Mouse (Mus musculus) hindbrain, embryonic 15.5 days (tissue): ENCODE results near the gene Saa3. TPM values are rescaled to one million over a fixed set of nuclear protein-coding genes. Genes with fewer than 3 reads are reported as not detected.
"Not testable (repeated sequence)": the region's sequence is repeated elsewhere in the genome, so short reads cannot be mapped to it uniquely, and the experiment has no call there.

Source experiments
- ATAC-seq: fragments of 200-750 bp; cut with Nextera tagmentation; 2 replicates; pipeline ENCODE4 v1.8.0; 2017; ENCODE audit warnings: low read depth, moderate number of reproducible peaks, moderate TSS enrichment; ENCODE audit not compliant: low FRiP score
- H3K27ac ChIP-seq: fragments of 300-500 bp; sonication (generic); replicated peaks from 2 replicates; pipeline ENCODE4 v1.5.1; 2015; ENCODE audit warnings: mild to moderate bottlenecking, inconsistent platforms
- H3K27me3 ChIP-seq: fragments of 300-500 bp; sonication (generic); 2 replicates; pipeline ENCODE4 v1.6.1; 2015; ENCODE audit warnings: control low read depth, inconsistent platforms
- H3K36me3 ChIP-seq: fragments of 300-500 bp; sonication (generic); 2 replicates; pipeline ENCODE4 v1.6.1; 2015; ENCODE audit warnings: control low read depth, inconsistent platforms
- H3K4me1 ChIP-seq: fragments of 300-500 bp; sonication (generic); replicated peaks from 2 replicates; pipeline ENCODE4 v1.6.1; 2015; ENCODE audit warnings: control low read depth, inconsistent platforms
- H3K4me2 ChIP-seq: fragments of 300-500 bp; sonication (generic); 2 replicates; pipeline ENCODE4 v1.6.1; 2015; ENCODE audit warnings: moderate library complexity, mild to moderate bottlenecking, inconsistent platforms
- H3K4me3 ChIP-seq: fragments of 300-500 bp; sonication (generic); 2 replicates; pipeline ENCODE4 v1.5.1; 2015; ENCODE audit warnings: mild to moderate bottlenecking, inconsistent platforms
- H3K9ac ChIP-seq: fragments of 300-500 bp; sonication (generic); 2 replicates; pipeline ENCODE4 v1.6.1; 2015; ENCODE audit warnings: inconsistent platforms
- H3K9me3 ChIP-seq: fragments of 300-500 bp; sonication (generic); 2 replicates; pipeline ENCODE4 v1.6.1; 2016; ENCODE audit warnings: control low read depth, inconsistent platforms
- WGBS: fragments of 180-500 bp; shearing (Covaris S2); methylation state at CpG from one replicate; pipeline ENCODE4 v1.1.7; 2015; 5-methylcytosine and 5-hydroxymethylcytosine counted together
- polyA plus RNA-seq: library from polyadenylated mRNA; unstranded; fragments of >200 nt; fragmentation: Nextera tagmentation; extraction: Ambion mirVana; gene quantifications from 2 replicates; pipeline ENCODE4 v1.2.1, GENCODE M21; 2015

Saa3 gene
- polyA plus RNA-seq, 1 experiment from 2014 or later, result 0.26 TPM

DNA sequence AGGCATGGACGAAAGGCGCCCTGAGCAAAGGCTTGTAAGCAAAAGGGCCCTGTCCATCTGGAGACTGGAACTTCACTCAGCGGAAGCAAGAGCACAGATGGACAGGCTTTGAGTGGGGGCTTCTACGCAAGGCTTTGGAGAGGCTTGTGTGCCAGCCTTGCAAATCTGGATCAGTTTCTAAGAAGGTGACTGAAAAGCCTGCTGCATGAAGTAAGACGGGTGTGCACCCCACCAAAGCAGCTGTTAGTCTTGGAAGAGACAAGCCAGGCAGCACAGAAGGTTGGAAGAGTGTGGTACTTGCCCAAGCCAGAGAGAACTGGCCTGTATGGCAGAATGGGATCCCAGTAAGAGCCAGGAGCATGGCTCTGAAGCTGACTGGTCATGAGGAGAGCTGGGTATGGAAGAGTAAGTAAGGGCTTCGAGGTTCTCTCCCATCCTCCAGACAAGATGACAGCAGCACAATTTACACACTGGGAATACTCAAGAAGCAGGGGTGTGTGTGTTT lies 14.9 kb downstream of the Saa3 start:
- H3K27me3 ChIP-seq, result no peaks in the 10 kb centered on the region
- peaks cover 72% of the 10 kb centered on the region for H3K36me3 ChIP-seq
- no peak overlapping the region for H3K9ac ChIP-seq
- no peak overlapping the region for H3K4me2 ChIP-seq
- H3K4me3 ChIP-seq, result no peak overlapping the region
- H3K27ac ChIP-seq, result no peak overlapping the region
- H3K4me1 ChIP-seq, result no peaks in the 10 kb centered on the region
- H3K9me3 ChIP-seq, result no peaks in the 10 kb centered on the region
- 92% methylated on average over 6 of the region's 6 CpGs for WGBS
- ATAC-seq, result no peak

DNA sequence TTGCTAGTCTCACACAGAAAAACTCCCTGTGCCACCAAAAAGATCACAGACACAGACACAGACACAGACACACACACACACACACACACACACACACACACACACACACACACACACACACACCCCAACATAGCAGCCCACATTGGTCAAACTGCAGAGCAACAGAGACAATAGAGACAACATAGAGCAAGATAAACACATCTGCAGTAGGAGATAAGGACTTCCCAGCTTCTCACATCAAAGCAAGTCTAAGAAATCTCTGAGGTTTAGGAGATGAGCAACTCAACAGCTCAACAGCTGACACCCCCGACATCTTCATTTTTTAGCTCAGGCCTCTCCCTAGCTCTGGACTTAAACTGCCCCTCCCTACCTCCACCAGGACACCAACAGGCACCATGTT lies 18.7 kb downstream of the Saa3 start:
- 90% methylated on average over 1 of the region's 1 CpGs for WGBS
- no peak overlapping the region for H3K27ac ChIP-seq
- no peak overlapping the region for H3K4me2 ChIP-seq
- ATAC-seq, result no peak
- H3K4me1 ChIP-seq, result no peaks in the 10 kb centered on the region
- H3K9me3 ChIP-seq, result no peaks in the 10 kb centered on the region
- H3K36me3 ChIP-seq, result peaks cover 51% of the 10 kb centered on the region
- no peaks in the 10 kb centered on the region for H3K27me3 ChIP-seq
- no peak overlapping the region for H3K9ac ChIP-seq
- H3K4me3 ChIP-seq, result no peak overlapping the region

DNA sequence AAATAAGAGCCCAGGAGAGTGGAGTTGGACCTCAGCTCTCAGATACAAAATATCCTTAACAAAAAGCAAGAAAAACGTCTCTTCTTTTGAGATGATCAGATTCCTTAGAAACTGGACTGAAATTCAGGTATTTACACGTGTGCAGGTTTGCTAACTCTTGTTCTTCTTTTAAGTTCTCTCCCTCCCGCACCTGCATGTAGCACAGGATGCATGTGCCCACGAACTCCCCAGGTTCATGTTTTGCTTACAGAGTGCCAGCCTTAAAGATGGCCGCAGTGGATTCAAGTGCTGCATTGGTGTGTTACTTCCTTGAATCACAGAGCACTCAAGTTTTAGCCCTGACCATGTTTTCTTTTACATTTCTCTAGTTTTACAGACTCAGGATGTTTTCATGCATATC lies 28.7 kb downstream of the Saa3 start:
- H3K27me3 ChIP-seq, result no peaks in the 10 kb centered on the region
- no peak for ATAC-seq
- H3K9ac ChIP-seq, result no peak overlapping the region
- 91% methylated on average over 5 of the region's 5 CpGs for WGBS
- H3K27ac ChIP-seq, result no peak overlapping the region
- H3K4me3 ChIP-seq, result no peak overlapping the region
- no peaks in the 10 kb centered on the region for H3K4me1 ChIP-seq
- H3K4me2 ChIP-seq, result no peak overlapping the region
- peaks cover 10% of the 10 kb centered on the region for H3K36me3 ChIP-seq
- no peaks in the 10 kb centered on the region for H3K9me3 ChIP-seq

DNA sequence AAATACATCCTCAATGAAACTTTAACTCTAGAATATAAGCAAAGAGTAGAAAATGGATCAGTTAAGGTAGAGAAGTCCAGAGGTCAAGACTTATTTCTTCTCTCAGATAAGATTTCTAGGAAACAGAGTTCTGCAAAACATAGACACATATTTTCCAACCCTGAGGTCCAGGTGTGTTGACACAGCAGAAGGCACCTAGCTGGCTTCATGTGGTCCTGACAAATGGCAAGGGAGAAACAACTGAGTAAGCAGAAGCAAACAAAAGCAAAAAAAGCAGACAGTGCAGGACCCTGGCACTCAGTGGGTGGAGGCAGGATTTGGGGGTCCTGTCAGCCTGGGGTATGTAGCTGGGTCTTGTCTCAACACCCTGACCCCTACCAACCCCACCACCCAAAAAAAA lies 34.8 kb downstream of the Saa3 start:
- H3K4me2 ChIP-seq, result no peak overlapping the region
- no peak overlapping the region for H3K4me3 ChIP-seq
- no peak overlapping the region for H3K27ac ChIP-seq
- H3K9ac ChIP-seq, result no peak overlapping the region
- ATAC-seq, result no peak
- no peaks in the 10 kb centered on the region for H3K9me3 ChIP-seq
- no peaks in the 10 kb centered on the region for H3K27me3 ChIP-seq
- 0 out of 2 replicates have a peak, but pooled peaks cover 3% of the 10 kb centered on the region for H3K4me1 ChIP-seq
- no peaks in the 10 kb centered on the region for H3K36me3 ChIP-seq

DNA sequence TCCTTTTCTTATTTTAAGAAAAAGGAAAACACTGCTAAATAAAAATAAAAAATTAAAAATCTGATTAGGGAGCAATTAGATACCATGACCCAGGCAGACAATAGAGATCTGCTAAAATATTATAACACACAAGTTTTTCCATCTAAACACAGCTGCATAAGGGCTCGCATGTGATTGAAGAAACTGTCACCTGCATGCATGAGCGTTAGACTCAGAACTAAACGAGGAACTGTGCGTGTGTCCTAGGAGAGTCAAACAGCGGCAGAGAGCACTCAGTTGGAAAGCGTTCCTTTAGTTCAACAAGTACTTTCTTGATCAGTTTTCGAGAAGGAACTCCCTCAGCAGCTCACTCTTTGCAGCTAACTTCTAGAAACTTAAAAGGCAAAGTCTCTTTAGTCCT lies 36.5 kb downstream of the Saa3 start:
- not testable (repeated sequence) for H3K36me3 ChIP-seq, H3K9me3 ChIP-seq, H3K9ac ChIP-seq, H3K4me2 ChIP-seq, H3K27me3 ChIP-seq, ATAC-seq, H3K4me3 ChIP-seq, H3K4me1 ChIP-seq, H3K27ac ChIP-seq
- 85% methylated on average over 7 of the region's 7 CpGs for WGBS

DNA sequence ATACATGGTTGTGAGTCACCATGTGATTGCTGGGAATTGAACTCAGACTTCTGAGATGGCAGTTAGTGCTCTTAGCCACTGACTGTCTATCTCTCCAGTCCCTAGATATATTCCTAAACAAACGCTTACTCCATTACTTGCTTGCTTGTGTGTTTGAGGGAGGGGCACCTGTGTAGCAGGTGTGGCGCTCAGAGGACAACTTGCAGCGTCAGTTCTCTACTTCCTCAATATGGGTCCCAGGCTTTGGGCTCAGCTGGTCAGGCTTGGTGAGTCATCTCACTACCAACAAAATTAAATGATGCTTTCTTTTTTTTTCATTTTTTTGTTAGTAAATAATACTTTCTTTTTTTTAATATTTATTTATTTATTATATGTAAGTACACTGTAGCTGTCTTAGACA lies 37.1 kb downstream of the Saa3 start:
- 98% methylated on average over 3 of the region's 3 CpGs for WGBS
- 0 out of 2 replicates have a peak, but pooled peaks cover 3% of the 10 kb centered on the region for H3K4me1 ChIP-seq
- H3K27ac ChIP-seq, result no peak overlapping the region
- no peaks in the 10 kb centered on the region for H3K9me3 ChIP-seq
- H3K9ac ChIP-seq, result no peak overlapping the region
- H3K27me3 ChIP-seq, result no peaks in the 10 kb centered on the region
- no peaks in the 10 kb centered on the region for H3K36me3 ChIP-seq
- ATAC-seq, result no peak
- H3K4me2 ChIP-seq, result no peak overlapping the region
- no peak overlapping the region for H3K4me3 ChIP-seq

DNA sequence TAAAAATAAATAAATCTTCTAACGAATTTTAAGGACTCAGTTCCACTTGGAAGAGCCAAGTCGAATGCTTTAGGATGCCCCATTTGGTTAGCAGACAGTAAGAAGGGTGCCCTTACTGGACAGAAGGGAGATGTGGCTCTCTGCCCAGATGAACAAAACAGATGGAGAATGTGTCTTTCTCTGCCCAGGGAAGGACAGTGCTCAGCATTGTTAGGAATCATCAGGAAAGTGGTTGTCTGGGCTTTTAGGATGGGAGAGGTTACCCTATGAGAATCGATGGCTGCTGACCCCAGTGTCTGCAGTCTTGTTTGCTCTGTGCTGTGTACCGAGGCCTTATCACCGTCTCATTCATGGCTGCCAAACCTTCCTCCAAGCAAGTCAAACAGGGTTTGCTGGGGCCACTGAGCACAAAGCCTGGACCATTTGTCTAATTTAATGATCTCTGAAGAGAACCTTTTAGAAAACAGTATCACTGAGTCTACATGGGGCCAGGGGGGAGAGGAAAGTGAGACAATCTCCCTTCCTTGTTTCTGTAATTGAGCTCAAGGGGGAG lies 38.6 kb downstream of the Saa3 start:
- Histone ChIP-seq H3K27ac (0 out of 2 replicates have a peak overlapping the region, but pooled peaks have one; percentile 26), H3K36me3 (no peaks in the 10 kb centered on the region), H3K4me2 (no peak overlapping the region), H3K9me3 (no peaks in the 10 kb centered on the region), H3K27me3 (no peaks in the 10 kb centered on the region), H3K9ac (no peak overlapping the region), H3K4me1 (0 out of 2 replicates have a peak, but pooled peaks cover 3% of the 10 kb centered on the region), H3K4me3 (no peak overlapping the region)
- 50% methylated on average over 5 of the region's 5 CpGs for WGBS
- peak; percentile 61 for ATAC-seq

DNA sequence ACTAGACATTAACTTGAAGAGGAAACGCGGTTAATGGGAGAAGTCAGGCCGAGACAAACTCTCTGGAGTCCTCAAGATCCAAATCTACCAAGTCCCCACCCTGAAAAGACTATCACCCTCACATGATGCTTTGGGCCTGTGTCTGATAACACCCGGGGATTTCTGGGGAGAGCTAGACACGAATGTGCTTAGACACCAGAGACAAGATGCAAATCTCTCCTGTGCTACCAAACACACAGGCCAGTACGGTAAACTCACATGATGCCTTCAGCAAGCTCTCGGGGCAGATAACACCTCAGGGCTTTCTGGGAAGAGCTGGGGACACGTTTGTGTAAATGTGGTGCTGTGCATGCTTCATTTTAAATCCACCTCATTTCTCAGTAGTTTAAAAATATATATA lies 39.6 kb downstream of the Saa3 start:
- no peak overlapping the region for H3K4me2 ChIP-seq
- H3K9me3 ChIP-seq, result no peaks in the 10 kb centered on the region
- 0 out of 2 replicates have a peak, but pooled peaks cover 3% of the 10 kb centered on the region for H3K4me1 ChIP-seq
- no peak for ATAC-seq
- 84% methylated on average over 8 of the region's 8 CpGs for WGBS
- no peak overlapping the region for H3K4me3 ChIP-seq
- H3K9ac ChIP-seq, result no peak overlapping the region
- H3K27me3 ChIP-seq, result no peaks in the 10 kb centered on the region
- no peak overlapping the region for H3K27ac ChIP-seq
- H3K36me3 ChIP-seq, result no peaks in the 10 kb centered on the region

DNA sequence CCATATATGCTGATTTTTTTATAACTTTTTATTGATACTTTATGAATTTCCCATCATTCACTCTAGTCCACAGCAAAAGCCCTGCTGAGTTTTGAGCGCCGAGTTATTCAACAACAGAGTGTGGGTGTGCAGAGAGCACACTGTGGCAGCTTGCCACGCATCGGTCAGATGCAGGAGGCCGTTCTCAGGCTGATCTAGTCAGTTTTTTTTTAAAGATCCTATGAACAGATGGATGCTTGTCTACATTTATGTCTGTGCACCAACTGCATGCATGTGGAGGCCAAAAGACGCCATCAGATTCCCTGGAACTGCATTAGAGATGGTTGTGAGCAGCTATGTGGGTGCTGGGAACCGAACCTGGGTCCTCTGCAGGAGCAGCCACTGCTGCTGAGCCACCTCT lies 40.4 kb downstream of the Saa3 start:
- no peak for ATAC-seq
- Histone ChIP-seq H3K4me1 (0 out of 2 replicates have a peak, but pooled peaks cover 3% of the 10 kb centered on the region), H3K27ac (no peak overlapping the region), H3K4me2 (no peak overlapping the region), H3K4me3 (no peak overlapping the region), H3K9ac (no peak overlapping the region), H3K9me3 (no peaks in the 10 kb centered on the region), H3K36me3 (no peaks in the 10 kb centered on the region), H3K27me3 (no peaks in the 10 kb centered on the region)
- 93% methylated on average over 7 of the region's 7 CpGs for WGBS

DNA sequence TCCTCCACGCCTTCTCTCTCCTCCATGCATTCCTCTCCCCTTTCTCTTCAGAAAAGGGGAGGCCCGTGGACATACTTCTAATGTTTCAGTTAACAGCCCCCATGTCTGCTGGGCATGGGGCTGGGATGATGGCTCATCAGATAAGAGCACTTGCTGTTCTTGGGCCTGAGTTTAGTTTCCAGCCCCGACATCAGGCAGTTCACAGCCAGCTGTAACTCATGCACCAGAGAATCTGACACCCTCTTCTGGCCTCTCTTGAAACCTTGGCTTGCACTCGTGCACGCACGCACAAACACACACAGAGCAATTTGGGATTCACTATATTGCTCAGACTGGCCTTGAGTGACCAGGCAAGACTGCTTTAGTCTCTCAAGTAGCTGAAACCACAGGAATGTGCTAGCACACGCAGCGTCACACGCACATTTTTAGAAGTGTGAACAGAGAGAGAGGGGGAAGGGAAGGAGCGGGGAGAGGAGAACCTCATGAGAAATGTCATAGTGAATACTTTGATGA lies 43.3 kb downstream of the Saa3 start, which contains the start of gene Tph1:
Tph1 (minus strand) TSS at position 378 of the 513 bp plus-strand sequence.
- Histone ChIP-seq H3K4me3 (no peak within 1 kb of the TSS), H3K9me3 (no peaks in the 10 kb centered on the region), H3K27me3 (no peaks in the 10 kb centered on the region), H3K9ac (no peak within 1 kb of the TSS), H3K4me1 (0 out of 2 replicates have a peak, but pooled peaks cover 2% of the 10 kb centered on the region), H3K27ac (no peak within 1 kb of the TSS), H3K36me3 (no peaks in the 10 kb centered on the region), H3K4me2 (no peak within 1 kb of the TSS)
- no peak for ATAC-seq
- 71% methylated on average over 10 of the region's 10 CpGs for WGBS

DNA sequence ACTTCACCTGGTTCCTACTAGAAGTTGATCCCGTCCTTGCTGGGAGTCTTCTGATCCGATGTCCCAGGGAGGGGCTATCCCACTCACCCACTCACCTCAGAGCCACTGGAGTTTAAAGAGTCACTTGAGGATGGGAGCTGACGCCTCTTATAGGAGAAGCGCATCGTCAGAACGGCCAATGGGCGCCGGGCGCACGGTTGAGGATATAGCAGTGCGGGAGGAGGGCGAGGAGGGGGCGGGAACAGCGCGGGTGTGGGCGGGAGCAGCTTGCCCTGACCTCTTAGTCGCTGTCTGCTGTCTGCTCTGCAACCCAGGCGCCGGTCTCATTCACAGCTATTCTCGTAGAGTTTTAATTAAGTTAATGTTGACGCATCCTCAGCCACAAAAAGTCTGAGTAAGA lies 48.2 kb downstream of the Saa3 start:
- peak overlapping the region; percentile 44 for H3K4me2 ChIP-seq
- no peak overlapping the region for H3K9ac ChIP-seq
- under 1% methylated on average over 21 of the region's 21 CpGs for WGBS
- 0 out of 2 replicates have a peak overlapping the region, but pooled peaks have one; percentile 7 for H3K4me3 ChIP-seq
- no peak overlapping the region for H3K27ac ChIP-seq
- H3K9me3 ChIP-seq, result no peaks in the 10 kb centered on the region
- H3K27me3 ChIP-seq, result no peaks in the 10 kb centered on the region
- H3K36me3 ChIP-seq, result no peaks in the 10 kb centered on the region
- 0 out of 2 replicates have a peak, but pooled peaks cover 2% of the 10 kb centered on the region for H3K4me1 ChIP-seq
- ATAC-seq, result peak; percentile 54; the same call in 1 of the 2 replicates

DNA sequence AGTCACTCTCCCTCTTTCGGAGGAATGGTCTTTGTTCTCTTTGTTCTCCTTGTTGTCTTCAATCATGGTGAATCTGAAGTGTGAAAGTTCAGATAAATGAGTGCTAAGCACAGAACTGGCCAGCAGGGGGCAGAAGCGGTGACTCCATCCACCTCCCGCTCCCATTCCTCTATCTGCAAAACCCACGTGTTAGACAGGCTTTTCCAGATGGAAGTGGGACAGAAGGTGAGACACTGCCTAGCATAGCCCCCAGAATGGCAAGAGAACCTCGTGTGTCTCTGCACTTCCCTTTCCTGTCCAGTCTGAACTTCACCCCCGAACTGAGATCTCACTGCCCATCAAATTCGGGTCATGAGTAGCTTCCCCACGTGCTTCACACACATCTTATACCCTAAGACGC lies 50.3 kb downstream of the Saa3 start:
- Histone ChIP-seq H3K4me1 (peaks cover 7% of the 10 kb centered on the region; the same call in 1 of the 2 replicates), H3K27me3 (no peaks in the 10 kb centered on the region), H3K4me3 (no peak overlapping the region), H3K4me2 (no peak overlapping the region), H3K9me3 (no peaks in the 10 kb centered on the region), H3K36me3 (no peaks in the 10 kb centered on the region), H3K9ac (no peak overlapping the region), H3K27ac (no peak overlapping the region)
- no peak for ATAC-seq
- 39% methylated on average over 9 of the region's 9 CpGs for WGBS
